Comparison of ENCODE assay signal across 12 mouse cellular contexts in the genomic region with DNA sequence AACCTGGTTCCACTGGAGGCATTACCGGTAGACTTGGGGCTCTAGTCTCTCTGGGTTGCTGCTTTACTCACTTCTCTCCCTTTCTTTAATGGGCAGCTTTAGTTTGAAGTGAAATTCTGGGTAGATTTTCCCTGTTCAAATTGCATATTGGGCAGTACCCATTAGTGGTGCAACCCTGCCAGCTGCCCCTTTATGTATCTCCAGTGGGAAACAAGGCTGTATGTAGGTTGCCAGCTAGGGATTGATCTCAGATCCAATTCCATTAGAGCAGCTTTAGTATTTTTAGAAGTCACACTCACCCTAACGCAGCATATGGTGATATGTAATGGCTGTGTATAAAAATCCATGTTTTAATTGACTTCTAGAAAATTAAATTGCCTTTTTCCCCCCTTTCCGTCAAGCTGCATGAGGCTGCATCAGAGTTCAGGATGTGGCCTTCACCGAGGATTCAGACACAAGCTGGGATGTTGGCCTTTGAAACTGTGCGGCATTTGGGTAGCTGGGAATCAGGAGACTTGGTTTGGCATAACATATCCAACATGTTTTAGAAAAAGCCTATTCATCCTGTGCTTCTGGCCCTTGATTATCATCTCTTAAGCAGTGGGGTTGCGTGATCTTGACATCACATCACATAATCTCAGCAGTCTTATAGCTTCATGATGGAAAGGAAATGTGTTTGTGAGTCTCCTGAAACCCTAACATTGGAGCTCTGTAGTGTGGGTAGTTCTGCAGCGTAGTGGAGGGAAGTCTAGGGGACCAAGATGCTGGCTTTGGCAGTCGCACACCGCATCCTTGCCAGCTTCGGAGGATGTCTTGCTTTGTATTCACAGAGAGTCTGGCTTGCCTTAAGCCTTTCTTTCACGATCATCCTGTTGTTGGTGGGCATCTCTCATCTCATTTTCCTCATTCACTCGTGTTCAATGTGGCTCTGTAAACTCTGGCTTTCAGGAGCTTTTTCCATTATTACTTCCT. TPM values are rescaled to one million over a fixed set of nuclear protein-coding genes. Genes with fewer than 3 reads are reported as not detected.
DNase-seq lines count a peak whose midpoint lies in the region; ATAC-seq lines count a peak whose summit lies in the region.
"Had no signal": no experiment of that assay in that cellular context is flagged by ENCODE, and none has a peak within 500 bp of the region (broad histone marks: within the 10 kb centered on the region; RNA-seq: fewer than 3 reads in every experiment).

No protein-coding gene starts in this region.

- no peak overlapping the region for H3K4me3 ChIP-seq in midbrain, embryonic 15.5 days
- no peak overlapping the region for H3K4me3 ChIP-seq in midbrain, embryonic 11.5 days (ENCODE audit: low read depth, low read length)

- 75% methylated on average over 12 of the region's 12 CpGs for WGBS in midbrain, embryonic 15.5 days
- 88% methylated on average over 12 of the region's 12 CpGs for WGBS in midbrain, embryonic 11.5 days

- ATAC-seq in midbrain, embryonic 15.5 days (replicated peaks) = 0 out of 2 replicates have a peak, but pooled peaks have one; percentile 43
- no peak for ATAC-seq in midbrain, embryonic 11.5 days (ENCODE audit: low FRiP score)
- ATAC-seq in frontal cortex, adult (ENCODE audit: low TSS enrichment) = peak; percentile 88
- ATAC-seq in granulocyte monocyte progenitor cell, adult 5-6 weeks (replicated peaks; ENCODE audit: poor library complexity, severe bottlenecking) = no peak

- H3K36me3 ChIP-seq in midbrain, embryonic 15.5 days (replicated peaks) = no peaks in the 10 kb centered on the region
- no peaks in the 10 kb centered on the region for H3K36me3 ChIP-seq in midbrain, embryonic 11.5 days (ENCODE audit: control insufficient read depth, insufficient read depth, low read length)

- no peaks in the 10 kb centered on the region for H3K27me3 ChIP-seq in midbrain, embryonic 15.5 days (replicated peaks)
- no peaks in the 10 kb centered on the region for H3K27me3 ChIP-seq in midbrain, embryonic 11.5 days (ENCODE audit: control insufficient read depth, insufficient read depth, low read length)
- H3K27me3 ChIP-seq: CH12.LX had no signal

- no peaks in the 10 kb centered on the region for H3K9me3 ChIP-seq in midbrain, embryonic 15.5 days
- H3K9me3 ChIP-seq in midbrain, embryonic 11.5 days (ENCODE audit: control insufficient read depth, low read length) = no peaks in the 10 kb centered on the region

- peak overlapping the region; percentile 36; the same call in 1 of the 2 replicates for H3K27ac ChIP-seq in midbrain, embryonic 15.5 days
- no peak overlapping the region for H3K27ac ChIP-seq in midbrain, embryonic 11.5 days (ENCODE audit: low read depth, low read length)

- DNase-seq in midbrain, embryonic 11.5 days (ENCODE audit: low spot score, missing footprints) = no peak
- peak; percentile 51 to 72 for DNase-seq in left cerebral cortex, postnatal 10 days (ENCODE audit: extremely low spot score in 1 of 2, low spot score in 2 of 2)
- DNase-seq in telencephalon, adult 2 months (ENCODE audit: low read depth, low spot score) = peak; percentile 80
- no peak for DNase-seq in gastrocnemius, postnatal 10 days
- DNase-seq in B cell, adult 2 months = no peak
- DNase-seq: kidney, postnatal 10 days had no signal

- no peaks in the 10 kb centered on the region for H3K4me1 ChIP-seq in midbrain, embryonic 15.5 days
- no peaks in the 10 kb centered on the region for H3K4me1 ChIP-seq in midbrain, embryonic 11.5 days (ENCODE audit: control insufficient read depth, insufficient read depth, low read length)

- no peak overlapping the region for H3K9ac ChIP-seq in midbrain, embryonic 15.5 days
- no peak overlapping the region for H3K9ac ChIP-seq in midbrain, embryonic 11.5 days (ENCODE audit: low read length)

- intact Hi-C loops in left cerebral cortex, postnatal 10 days (cut with DNase I) = no loop called here

- no peak overlapping the region for H3K4me2 ChIP-seq in midbrain, embryonic 15.5 days
- no peak overlapping the region for H3K4me2 ChIP-seq in midbrain, embryonic 11.5 days
- H3K4me2 ChIP-seq: liver, embryonic 11.5 days had no signal

RNA-seq across cellular contexts. Expression of gene Sh3gl2, which starts 56.0 kb away (rescaled TPM):
- 85.8 and 86.1 TPM in 2 replicates for polyA plus RNA-seq in midbrain, embryonic 15.5 days (2015; fragmentation: Nextera tagmentation; extraction: Ambion mirVana)
- polyA plus RNA-seq in midbrain, embryonic 11.5 days (2014; fragmentation: Nextera tagmentation; extraction: Ambion mirVana) = 8.4 and 10.3 TPM in 2 replicates
- total RNA-seq in left cerebral cortex, postnatal 10 days (2021) = 100 to 1,000 TPM; 256 to 261 TPM
- 1 to 10 TPM; 1.9 TPM for total RNA-seq in gastrocnemius, postnatal 10 days (2021)
- not detected in 2 replicates for total RNA-seq in granulocyte monocyte progenitor cell, adult 5-6 weeks (2014; fragmentation: Nextera tagmentation)
- total RNA-seq in granulocyte monocyte progenitor cell, adult 5-6 weeks (2017) = not detected in 2 replicates
- total RNA-seq: CH12.LX; megakaryocyte, adult 5-6 weeks had no signal

Comparison
In these comparisons a context has a peak if more than half of its experiments do, and no peak if none do; other contexts are left out.
1. ATAC-seq: peak in midbrain, embryonic 15.5 days (single experiment) and frontal cortex, adult (single experiment); none in midbrain, embryonic 11.5 days (single experiment) and granulocyte monocyte progenitor cell, adult 5-6 weeks (single experiment).
2. DNase-seq: peak in left cerebral cortex, postnatal 10 days (2 of 2) and telencephalon, adult 2 months (single experiment); none in midbrain, embryonic 11.5 days (single experiment), gastrocnemius, postnatal 10 days (single experiment) and B cell, adult 2 months (0 of 2).
3. RNA of gene Sh3gl2, which starts 56.0 kb away (total RNA-seq): 256 to 261 TPM in left cerebral cortex, postnatal 10 days; 1.9 TPM in gastrocnemius, postnatal 10 days and not detected in granulocyte monocyte progenitor cell, adult 5-6 weeks; every median in the first group is over 10 times any median in the second.